Mouse (Mus musculus) embryo, embryonic 10.5 days (tissue): Measurements from ENCODE around the gene Gm36210.
A peak's percentile ranks its signal among the peaks of the same experiment; 100 is the strongest.
"Not testable (repeated sequence)": the region's sequence is repeated elsewhere in the genome, so short reads cannot be mapped to it uniquely, and the experiment has no call there.

Experiments used
- DNase-seq: peaks from one replicate; pipeline ENCODE4 v3.0.0-alpha.2; 2015; ENCODE audit warnings: low spot score

The Gm36210 gene

GRCm38 (mm10) chr7:4879036-4879435 lies 27.3 kb downstream of the Gm36210 start:
- not testable (repeated sequence) for DNase-seq

- no peak for DNase-seq
Measured at GRCm38 (mm10) chr7:4878186-4878585, 28.1 kb downstream of the Gm36210 start.

- DNase-seq: no peak
Measured at GRCm38 (mm10) chr7:4877226-4877625, 29.1 kb downstream of the Gm36210 start.

- DNase-seq: peak; percentile 96
Measured at GRCm38 (mm10) chr7:4876753-4877221, 29.5 kb downstream of the Gm36210 start, which contains the start of gene Isoc2a. Gene Isoc2a (plus strand): TSS chr7:4877153.

DNA sequence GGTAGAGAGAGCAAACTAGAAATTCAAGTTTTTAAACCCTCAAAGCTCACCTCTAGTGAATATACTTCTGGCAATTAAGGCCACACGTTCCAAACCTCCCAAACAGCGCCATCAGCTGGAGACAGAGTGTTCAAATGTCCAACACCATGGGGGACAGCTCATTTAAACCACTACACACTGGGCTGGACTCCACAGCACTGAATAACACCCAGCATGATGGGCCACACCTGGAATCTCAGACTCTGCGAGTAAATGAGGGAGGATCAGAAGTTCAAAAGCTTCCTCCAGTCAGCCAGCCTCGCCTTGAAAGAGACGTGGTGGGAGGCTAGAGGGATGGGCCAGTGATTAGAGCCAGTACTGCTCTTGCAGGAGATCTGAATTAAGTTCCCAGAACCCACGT lies 36.2 kb downstream of the Gm36210 start, which contains the start of gene Isoc2b:
Isoc2b (minus strand) TSS at position 126 of the 400 bp plus-strand sequence.
- DNase-seq: no peak

GRCm38 (mm10) chr7:4866631-4867180 lies 39.6 kb downstream of the Gm36210 start:
- DNase-seq: no peak

DNA sequence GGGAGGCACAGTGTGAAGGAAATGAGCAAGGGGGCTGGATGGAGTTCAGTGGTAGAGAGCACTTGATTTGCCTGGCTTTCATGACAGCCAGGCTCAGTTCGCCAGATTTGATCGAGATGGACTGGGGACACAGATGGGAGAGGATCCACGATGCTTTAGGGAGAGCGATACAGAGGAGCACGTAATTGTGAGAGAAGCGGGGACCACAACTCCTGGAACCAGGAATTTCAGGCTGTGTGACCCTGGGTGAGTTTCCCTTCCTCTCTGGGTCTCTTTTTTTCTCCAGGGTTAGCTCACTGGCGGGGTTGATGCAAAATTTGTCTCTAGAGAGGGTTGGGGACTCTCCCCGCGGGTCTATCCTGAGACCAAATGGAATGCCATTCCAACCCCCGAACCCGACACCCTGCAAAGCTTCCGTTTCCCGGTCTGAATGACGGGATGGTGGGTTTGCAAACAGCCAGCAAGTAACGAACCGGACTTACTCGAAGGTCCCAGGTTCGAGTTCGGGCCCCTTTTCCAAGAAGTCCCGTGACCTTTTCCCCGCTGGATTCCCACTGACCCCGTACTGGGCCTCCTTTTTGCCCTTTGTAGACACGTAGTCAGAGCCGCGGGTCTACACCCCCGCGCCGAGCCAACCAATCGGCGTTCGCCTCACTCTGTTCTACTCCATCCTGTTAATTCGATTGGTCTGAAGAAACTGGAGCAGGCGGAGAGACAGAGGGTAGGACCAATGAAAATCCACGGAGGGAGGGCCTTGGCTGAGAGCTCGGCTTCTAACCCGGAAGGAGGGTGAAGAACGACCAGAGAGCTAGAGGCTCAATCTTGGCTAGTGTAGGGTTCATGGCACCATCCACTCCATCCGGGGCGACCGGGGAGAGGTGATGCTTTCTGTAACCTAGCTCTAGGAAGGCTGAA lies 40.5 kb downstream of the Gm36210 start:
- DNase-seq: peak; percentile 99

- peak; percentile 58 for DNase-seq
Measured at GRCm38 (mm10) chr7:4865090-4865489, 41.2 kb downstream of the Gm36210 start.

DNA sequence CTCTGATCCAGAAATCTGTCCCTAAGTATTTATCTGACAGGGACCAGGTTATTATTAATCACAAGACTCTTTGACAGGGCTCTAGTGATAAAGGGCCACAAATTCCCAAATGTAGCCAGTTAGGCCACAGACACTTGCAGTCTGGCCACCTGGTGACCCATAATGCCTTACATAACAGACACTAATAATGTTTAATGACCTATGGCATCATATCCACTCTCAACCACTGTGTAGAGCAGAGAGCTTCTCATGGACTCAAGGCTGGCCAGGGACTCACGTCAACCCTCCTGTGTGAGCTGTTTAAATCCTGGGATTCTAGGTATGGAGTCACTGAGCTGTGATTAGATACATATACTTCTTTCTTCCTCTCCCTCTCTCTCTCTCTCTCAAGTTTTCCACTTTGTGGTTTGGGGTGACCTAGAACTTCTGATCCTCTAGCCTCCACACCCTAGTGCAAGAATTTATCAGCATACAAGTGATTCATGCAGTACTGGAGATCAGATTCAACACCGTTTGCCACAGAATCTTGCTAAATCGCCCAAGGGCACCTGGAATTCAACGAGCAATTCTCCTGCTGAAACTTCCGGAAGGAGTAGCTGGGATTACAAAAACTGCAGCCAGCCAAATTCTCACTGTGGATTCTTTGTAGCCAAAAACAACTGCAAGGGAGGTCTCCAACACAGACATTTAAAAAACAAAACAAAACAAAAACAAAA lies 42.0 kb downstream of the Gm36210 start:
- DNase-seq: no peak

DNA sequence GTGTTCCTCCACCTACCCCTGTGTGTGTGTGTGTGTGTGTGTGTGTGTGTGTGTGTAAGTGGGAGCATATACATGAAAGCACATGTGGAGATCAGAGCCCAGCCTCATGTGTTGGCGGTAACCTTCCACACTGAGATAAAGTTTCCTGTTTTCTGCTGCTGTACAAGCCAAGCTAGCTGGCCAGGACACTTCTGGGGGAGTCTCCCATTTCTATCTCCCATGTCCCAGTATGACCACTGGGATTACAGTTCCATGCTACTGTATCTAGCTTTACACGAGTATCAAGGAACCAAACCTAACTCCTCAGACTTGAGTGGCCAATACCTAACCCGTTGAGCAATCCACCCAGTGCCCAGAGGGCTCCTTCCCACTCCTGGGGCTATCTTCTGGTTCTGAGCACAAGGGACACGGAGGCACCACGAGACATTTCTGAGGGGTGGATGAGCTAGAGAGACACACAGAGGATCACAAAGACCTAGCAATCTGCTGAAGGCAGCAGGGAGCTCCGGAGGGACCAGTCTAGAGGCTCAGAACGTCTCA lies 42.7 kb downstream of the Gm36210 start:
- DNase-seq: no peak

- DNase-seq: no peak
Measured at GRCm38 (mm10) chr7:4863041-4863440, 43.3 kb downstream of the Gm36210 start.

DNA sequence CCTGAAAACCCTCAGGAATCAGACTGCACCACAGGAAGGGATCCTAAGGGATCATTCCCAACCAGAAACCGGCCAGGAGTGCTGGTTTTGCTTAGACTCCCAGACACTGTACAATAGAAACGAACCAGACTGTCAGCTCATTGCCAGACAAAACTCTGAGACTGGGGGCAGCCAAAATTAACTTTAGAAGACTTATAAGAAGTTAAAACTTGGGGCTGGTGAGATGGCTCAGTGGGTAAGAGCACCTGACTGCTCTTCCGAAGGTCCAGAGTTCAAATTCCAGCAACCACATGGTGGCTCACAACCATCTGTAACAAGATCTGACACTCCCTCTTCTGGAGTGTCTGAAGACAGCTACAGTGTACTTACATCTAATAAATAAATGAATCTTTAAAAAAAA lies 45.4 kb downstream of the Gm36210 start:
- DNase-seq: not testable (repeated sequence)

GRCm38 (mm10) chr7:4859418-4859978 lies 46.8 kb downstream of the Gm36210 start:
- DNase-seq: no peak

DNA sequence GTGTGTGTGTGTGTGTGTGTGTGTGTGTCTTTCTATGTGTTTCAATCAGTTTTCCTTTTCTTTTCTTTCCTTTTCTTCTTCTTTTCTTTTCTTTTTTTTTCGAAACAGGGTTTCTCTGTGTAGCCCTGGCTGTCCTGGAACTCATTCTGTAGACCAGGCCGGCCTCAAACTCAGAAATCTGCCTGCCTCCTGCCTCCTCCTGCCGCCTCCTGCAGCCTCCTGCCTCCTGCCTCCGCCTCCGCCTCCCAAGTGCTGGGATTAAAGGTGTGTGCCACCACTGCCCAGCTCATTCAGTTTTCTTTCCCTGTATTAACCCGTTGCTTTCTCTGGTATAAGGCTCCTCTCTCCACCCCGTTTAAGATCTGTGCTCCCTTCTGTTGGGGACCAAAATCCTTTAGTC lies 49.0 kb downstream of the Gm36210 start:
- DNase-seq: no peak

DNA sequence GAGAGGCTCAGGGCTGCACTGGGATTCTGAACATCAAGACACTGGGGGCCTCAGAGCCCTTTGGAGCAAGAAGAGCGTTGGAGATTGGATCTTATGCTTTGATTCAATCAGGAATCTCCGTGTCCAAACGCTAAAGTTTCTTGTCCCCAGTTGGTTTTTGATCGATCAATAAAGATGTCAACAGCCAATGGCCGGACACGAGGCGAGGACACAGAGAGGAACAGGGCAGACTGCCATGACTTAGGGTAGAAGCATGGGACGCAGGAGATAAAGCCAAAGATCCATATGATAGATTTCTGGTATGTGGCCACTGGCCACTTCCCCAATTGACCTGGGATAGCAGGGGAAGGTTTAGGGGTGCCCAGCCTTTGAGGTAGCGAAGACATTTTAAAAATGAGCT lies 49.8 kb downstream of the Gm36210 start:
- no peak for DNase-seq

DNA sequence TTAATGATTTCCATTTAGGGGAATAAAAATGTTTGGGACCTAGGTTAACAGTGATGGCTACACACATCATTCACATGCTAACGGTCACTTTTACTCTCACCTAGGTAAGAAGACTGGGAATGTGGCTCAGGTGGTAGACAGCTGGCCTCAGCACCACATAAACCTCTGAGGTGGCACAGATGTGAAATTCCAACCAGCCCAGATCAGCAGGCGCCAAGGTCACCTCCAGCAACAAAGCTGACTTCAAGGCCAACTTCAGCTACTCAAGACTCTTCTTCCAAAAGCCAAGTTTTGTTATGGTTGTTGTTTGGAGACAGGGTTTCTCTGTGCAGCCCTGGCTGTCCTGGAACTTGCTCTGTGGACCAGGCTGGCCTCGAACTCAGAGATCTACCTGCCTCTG lies 52.7 kb downstream of the Gm36210 start:
- DNase-seq: no peak

- DNase-seq: no peak
Measured at GRCm38 (mm10) chr7:4851315-4851688, 55.0 kb downstream of the Gm36210 start.

GRCm38 (mm10) chr7:4850621-4851314 lies 55.5 kb downstream of the Gm36210 start:
- DNase-seq: no peak

GRCm38 (mm10) chr7:4849372-4849771 lies 56.9 kb downstream of the Gm36210 start:
- no peak for DNase-seq
